In the genomic region with DNA sequence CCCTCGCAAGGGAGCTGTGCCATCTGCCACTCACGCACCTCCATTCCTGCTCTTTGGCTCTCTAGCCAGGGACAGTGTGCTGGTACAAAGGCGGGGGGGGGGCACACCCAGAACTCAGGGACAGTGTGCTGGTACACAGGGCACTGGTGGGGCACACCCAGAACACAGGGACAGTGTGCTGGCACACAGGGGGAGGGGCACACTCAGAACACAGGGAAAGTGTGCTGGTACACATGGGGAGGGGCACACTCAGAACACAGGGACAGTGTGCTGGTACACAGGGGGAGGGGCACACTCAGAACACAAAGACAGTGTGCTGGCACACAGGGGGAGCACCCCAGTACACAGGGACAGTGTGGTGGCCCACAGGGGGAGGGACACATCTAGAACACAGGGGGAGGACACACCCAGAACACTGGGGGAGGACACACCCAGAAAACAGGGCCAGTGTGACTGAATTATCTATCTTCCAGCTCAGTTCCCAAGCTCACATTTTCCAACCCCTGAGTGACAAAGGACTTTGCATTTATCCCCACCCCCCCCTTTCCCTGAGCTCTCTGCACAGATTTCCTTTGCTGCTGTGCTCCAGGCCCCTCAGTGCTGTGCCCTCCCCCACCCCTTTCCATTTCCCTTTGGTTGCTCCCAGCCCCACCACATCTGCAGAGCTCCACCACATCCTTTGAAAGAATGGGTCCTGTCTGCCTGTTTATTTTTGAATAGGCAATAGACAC, we compare ENCODE assay signal across 8 mouse cellular contexts. TPM values are rescaled to one million over a fixed set of nuclear protein-coding genes. Genes with fewer than 3 reads are reported as not detected.
DNase-seq lines count a peak whose midpoint lies in the region; ATAC-seq lines count a peak whose summit lies in the region.

No protein-coding gene starts in this region.

- no peaks in the 10 kb centered on the region for H3K9me3 ChIP-seq in heart, embryonic 16.5 days (replicated peaks; ENCODE audit: control insufficient read depth, low read length)
- no peaks in the 10 kb centered on the region for H3K9me3 ChIP-seq in liver, embryonic 12.5 days (replicated peaks)
- H3K9me3 ChIP-seq in neural tube, embryonic 11.5 days (ENCODE audit: control insufficient read depth, low read length), result no peaks in the 10 kb centered on the region

- peaks cover 34% of the 10 kb centered on the region for H3K4me1 ChIP-seq in heart, embryonic 16.5 days (ENCODE audit: control insufficient read depth, insufficient read depth, low read length)
- H3K4me1 ChIP-seq in liver, embryonic 12.5 days, result peaks cover 39% of the 10 kb centered on the region
- H3K4me1 ChIP-seq in neural tube, embryonic 11.5 days (ENCODE audit: control insufficient read depth, insufficient read depth, low read length), result peaks cover 37% of the 10 kb centered on the region

- H3K9ac ChIP-seq in heart, embryonic 16.5 days (ENCODE audit: low read length), result no peak overlapping the region
- peak overlapping the region; percentile 37 for H3K9ac ChIP-seq in liver, embryonic 12.5 days
- H3K9ac ChIP-seq in neural tube, embryonic 11.5 days (ENCODE audit: low read length), result peak overlapping the region; percentile 39

- WGBS in heart, embryonic 16.5 days, result 67% methylated on average over 3 of the region's 3 CpGs
- WGBS in liver, embryonic 12.5 days (ENCODE audit: insufficient replicate concordance), result 70% methylated on average over 3 of the region's 3 CpGs
- WGBS in neural tube, embryonic 11.5 days, result 69% methylated on average over 3 of the region's 3 CpGs

- H3K36me3 ChIP-seq in heart, embryonic 16.5 days (ENCODE audit: control insufficient read depth, insufficient read depth), result no peaks in the 10 kb centered on the region
- no peaks in the 10 kb centered on the region for H3K36me3 ChIP-seq in liver, embryonic 12.5 days
- H3K36me3 ChIP-seq in neural tube, embryonic 11.5 days (ENCODE audit: control insufficient read depth, insufficient read depth, low read length), result no peaks in the 10 kb centered on the region

- no peak overlapping the region for H3K4me3 ChIP-seq in heart, embryonic 16.5 days (ENCODE audit: low read length)
- H3K4me3 ChIP-seq in liver, embryonic 12.5 days, result no peak overlapping the region
- no peak overlapping the region for H3K4me3 ChIP-seq in neural tube, embryonic 11.5 days (ENCODE audit: low read depth, low read length)

- DNase-seq in adrenal gland, postnatal 14 days, result peak; percentile 17
- no peak for DNase-seq in adrenal gland, postnatal 25 days
- DNase-seq in cerebellum, postnatal 10 days, result peak; percentile 44 to 58
- peak; percentile 75 for DNase-seq in neural tube, embryonic 11.5 days (ENCODE audit: low spot score)
- DNase-seq in frontal cortex, adult 2 months (ENCODE audit: extremely low spot score in 1 of 2, low spot score in 1 of 2), result no peak
- DNase-seq in frontal cortex, postnatal 10 days (ENCODE audit: low spot score in 2 of 2), result no peak

- no peaks in the 10 kb centered on the region for H3K27me3 ChIP-seq in heart, embryonic 16.5 days (ENCODE audit: control insufficient read depth, insufficient read depth, low read length)
- no peaks in the 10 kb centered on the region for H3K27me3 ChIP-seq in liver, embryonic 12.5 days (replicated peaks)
- H3K27me3 ChIP-seq in neural tube, embryonic 11.5 days (ENCODE audit: control insufficient read depth, insufficient read depth, low read length), result no peaks in the 10 kb centered on the region

- no peak overlapping the region for H3K4me2 ChIP-seq in heart, embryonic 16.5 days (ENCODE audit: low read depth, low read length)
- peak overlapping the region; percentile 47 for H3K4me2 ChIP-seq in liver, embryonic 12.5 days
- H3K4me2 ChIP-seq in neural tube, embryonic 11.5 days (ENCODE audit: low read depth), result no peak overlapping the region

- peak overlapping the region; percentile 76 for H3K27ac ChIP-seq in heart, embryonic 16.5 days (ENCODE audit: low read length)
- peak overlapping the region; percentile 41; the same call in 1 of the 2 replicates for H3K27ac ChIP-seq in liver, embryonic 12.5 days
- peak overlapping the region; percentile 93 for H3K27ac ChIP-seq in neural tube, embryonic 11.5 days (ENCODE audit: low read depth, low read length)

- ATAC-seq in heart, embryonic 16.5 days (replicated peaks; ENCODE audit: extremely low read depth, insufficient read depth, low FRiP score), result peak; percentile 55
- peak; percentile 88 for ATAC-seq in liver, embryonic 12.5 days
- peak; percentile 83 for ATAC-seq in neural tube, embryonic 11.5 days (ENCODE audit: insufficient read depth, low FRiP score, low TSS enrichment)

RNA-seq across cellular contexts. Expression of a gene that starts 58.9 kb away (rescaled TPM):
- total RNA-seq in adrenal gland, postnatal 14 days (2021), result 11.7 and 15.5 TPM in 2 replicates
- total RNA-seq in adrenal gland, postnatal 25 days (2021), result 22.6 and 28.9 TPM in 2 replicates
- polyA plus RNA-seq in heart, embryonic 16.5 days (2015; fragmentation: Nextera tagmentation; extraction: Ambion mirVana), result 12.9 and 13.4 TPM in 2 replicates
- polyA plus RNA-seq in liver, embryonic 12.5 days (2016; fragmentation: Nextera tagmentation; extraction: Ambion mirVana), result 9.1 and 10.2 TPM in 2 replicates
- polyA plus RNA-seq in neural tube, embryonic 11.5 days (2014; fragmentation: Nextera tagmentation; extraction: Ambion mirVana), result 10.3 and 12.4 TPM in 2 replicates
- polyA plus RNA-seq in frontal cortex, adult 2 months (2012; rRNA removed), result 20.3 and 22.3 TPM in 2 replicates

Comparison
In these comparisons a context has a peak if more than half of its experiments do, and no peak if none do; other contexts are left out.
1. DNase-seq: peak in adrenal gland, postnatal 14 days (single experiment), cerebellum, postnatal 10 days (2 of 2) and neural tube, embryonic 11.5 days (single experiment); none in adrenal gland, postnatal 25 days (single experiment), frontal cortex, adult 2 months (0 of 2) and frontal cortex, postnatal 10 days (0 of 2).
2. H3K27ac ChIP-seq: peak in every context shown above with its lines; median percentile 93 in neural tube, embryonic 11.5 days; 76 in heart, embryonic 16.5 days; 41 in liver, embryonic 12.5 days.
3. Peak in every context shown above with its lines, with median percentiles within 50 percentile points of each other: ATAC-seq.